Mouse (Mus musculus): Measurements from ENCODE around the gene Coq4.

Coq4 gene

DNA sequence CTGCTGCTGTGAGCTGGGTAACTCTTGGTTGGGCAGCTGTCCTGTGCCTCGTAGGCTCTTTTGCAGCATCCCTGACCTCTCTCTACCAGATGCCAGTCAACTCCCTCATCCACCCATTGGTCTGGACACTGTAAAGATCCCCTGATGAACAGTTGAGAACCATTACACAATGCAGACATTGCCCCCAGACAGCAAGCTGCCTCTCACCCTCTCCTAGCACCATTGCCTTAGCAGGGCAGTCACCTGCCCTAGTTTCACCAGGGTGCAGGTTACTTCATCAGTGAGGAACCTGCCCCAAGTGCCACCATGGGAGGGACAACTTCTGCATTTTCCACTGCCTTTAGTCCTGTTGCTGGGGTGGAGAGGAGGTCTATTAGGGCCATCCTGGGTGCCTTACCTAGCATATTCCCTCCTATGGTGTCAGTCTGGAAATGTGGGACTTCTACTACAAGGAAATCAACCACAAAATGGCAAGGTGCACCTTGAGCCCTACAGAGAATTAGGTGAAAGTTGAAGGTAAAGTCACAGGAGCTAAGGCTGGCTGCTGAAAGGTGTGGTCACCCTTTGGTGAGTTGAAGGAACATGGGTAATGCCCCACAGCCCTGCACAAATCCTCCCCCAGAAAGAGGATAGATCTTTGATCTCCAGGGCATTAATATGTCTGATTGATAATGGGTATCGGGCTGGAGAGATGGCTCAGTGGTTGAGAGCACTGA lies 5.6 kb downstream of the Coq4 start:
- in situ Hi-C loops (cut with MboI, MseI), result no loop called here

DNA sequence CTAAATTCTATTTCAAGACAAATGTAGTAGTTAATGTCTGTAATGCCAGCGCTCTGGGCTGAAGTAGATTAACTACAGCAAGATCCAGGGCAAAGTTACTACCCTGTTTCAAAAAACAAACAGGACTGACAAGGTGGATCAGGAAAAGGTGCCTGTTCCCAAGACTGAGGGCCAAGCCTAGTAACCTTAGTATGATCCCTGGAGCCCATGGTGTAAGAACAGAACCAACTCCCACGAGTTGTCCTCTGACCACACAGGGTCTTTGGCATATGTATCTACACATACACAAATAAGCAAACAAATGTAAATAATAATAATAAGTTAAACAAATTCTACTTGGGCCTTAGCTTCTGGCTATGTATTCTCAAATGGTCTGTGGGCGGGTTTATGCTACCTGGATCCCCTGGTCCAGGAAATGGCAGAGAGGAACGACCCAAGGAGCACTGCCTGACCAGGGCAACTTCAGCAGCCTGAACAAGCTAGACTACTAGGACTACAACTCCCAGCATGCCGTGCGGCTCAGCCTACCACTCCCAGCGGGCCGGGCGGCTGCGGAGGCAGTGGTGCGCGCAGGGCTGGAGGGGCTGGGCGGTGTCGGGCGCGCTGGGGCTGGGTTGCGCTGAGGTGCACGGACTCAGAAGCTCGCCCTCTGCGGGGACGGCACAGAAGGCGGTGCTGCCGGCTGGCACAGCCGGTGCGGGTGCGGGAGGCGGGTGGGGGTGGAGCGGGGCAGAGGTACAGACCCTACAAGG lies 15.0 kb downstream of the Coq4 start, which contains the start of gene Slc27a4:
Slc27a4 (plus strand) TSS at position 560 of the 752 bp plus-strand sequence.
- in situ Hi-C loops (cut with MboI, MseI), result no loop called here

DNA sequence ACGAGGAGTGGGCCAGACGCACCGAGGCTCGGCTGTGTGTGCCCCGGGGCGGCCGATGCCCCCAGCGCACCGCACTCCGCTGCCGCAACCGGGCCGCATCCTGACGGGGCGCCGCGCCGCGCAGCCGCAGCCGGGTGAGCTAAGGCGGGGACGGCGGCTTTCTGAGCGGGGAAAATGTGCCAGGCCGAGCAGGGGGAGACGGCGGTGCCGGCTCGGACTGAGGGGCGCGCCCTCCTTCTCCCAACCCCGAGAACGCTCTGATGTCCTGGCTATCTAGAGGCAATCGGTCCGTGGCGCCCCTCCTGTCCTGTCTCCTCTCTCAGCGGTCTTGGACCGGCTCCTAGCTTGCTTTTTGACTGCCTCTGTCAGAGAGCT lies 15.5 kb downstream of the Coq4 start:
- in situ Hi-C loops (cut with MboI, MseI), result no loop called here

DNA sequence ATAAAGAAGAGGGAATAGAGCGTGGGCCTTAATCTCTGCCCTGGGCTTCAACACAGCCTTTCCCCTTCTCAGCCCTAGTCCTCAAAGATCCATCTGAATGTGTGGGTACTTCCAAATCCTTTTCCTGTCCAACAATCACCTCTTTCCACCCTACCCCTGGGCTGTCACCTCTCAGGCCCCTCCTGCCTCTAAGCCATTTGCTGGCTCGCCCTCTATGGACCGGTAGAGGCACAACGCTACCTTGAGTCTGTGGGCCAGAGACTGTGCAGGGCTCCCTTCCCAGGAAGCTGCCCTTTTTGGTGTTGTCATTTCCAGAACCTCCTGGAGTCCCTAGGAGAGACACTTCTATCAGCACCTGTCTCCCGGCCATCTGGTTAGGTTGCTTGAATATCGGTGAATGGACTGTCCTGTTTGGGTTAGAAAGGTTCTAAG lies 16.1 kb downstream of the Coq4 start:
- in situ Hi-C loops (cut with MboI, MseI), result no loop called here

DNA sequence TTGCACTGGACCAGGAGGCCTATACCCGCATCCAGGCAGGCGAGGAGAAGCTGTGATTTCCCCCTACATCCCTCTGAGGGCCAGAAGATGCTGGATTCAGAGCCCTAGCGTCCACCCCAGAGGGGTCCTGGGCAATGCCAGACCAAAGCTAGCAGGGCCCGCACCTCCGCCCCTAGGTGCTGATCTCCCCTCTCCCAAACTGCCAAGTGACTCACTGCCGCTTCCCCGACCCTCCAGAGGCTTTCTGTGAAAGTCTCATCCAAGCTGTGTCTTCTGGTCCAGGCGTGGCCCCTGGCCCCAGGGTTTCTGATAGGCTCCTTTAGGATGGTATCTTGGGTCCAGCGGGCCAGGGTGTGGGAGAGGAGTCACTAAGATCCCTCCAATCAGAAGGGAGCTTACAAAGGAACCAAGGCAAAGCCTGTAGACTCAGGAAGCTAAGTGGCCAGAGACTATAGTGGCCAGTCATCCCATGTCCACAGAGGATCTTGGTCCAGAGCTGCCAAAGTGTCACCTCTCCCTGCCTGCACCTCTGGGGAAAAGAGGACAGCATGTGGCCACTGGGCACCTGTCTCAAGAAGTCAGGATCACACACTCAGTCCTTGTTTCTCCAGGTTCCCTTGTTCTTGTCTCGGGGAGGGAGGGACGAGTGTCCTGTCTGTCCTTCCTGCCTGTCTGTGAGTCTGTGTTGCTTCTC lies 28.5 kb downstream of the Coq4 start:
- in situ Hi-C loops (cut with MboI, MseI), result loop anchor here in 1 of 2 experiments (5.0 kb wide), 1 partner anchor 41 kb away; no protein-coding TSS in a partner anchor

GRCm38 (mm10) chr2:29817426-29818232 lies 30.3 kb downstream of the Coq4 start:
- in situ Hi-C loops (cut with MboI, MseI), result loop anchor here in 1 of 2 experiments (5.0 kb wide), 1 partner anchor 40 kb away; no protein-coding TSS in a partner anchor

DNA sequence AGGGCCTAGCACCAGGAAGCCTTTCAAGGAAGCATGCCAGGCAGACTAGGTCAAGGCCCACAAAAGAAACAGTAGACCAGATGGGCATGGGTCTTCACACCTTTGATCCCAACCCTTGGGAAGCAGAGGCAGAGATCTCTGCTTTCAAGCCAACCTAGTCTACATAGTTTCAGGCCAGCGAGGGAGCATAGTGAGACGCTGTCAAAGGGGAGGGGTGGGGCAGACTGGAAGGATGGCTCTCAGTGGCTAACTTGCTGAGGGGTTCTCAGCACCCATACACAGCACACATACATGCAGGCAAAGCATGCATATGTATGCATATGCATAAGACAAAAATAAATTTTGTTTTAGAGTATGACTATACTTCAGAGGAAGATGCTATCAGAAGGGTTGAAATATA lies 32.1 kb downstream of the Coq4 start:
- in situ Hi-C loops (cut with MboI, MseI), result loop anchor here in 1 of 2 experiments (5.0 kb wide), 1 partner anchor 38 kb away; no protein-coding TSS in a partner anchor

DNA sequence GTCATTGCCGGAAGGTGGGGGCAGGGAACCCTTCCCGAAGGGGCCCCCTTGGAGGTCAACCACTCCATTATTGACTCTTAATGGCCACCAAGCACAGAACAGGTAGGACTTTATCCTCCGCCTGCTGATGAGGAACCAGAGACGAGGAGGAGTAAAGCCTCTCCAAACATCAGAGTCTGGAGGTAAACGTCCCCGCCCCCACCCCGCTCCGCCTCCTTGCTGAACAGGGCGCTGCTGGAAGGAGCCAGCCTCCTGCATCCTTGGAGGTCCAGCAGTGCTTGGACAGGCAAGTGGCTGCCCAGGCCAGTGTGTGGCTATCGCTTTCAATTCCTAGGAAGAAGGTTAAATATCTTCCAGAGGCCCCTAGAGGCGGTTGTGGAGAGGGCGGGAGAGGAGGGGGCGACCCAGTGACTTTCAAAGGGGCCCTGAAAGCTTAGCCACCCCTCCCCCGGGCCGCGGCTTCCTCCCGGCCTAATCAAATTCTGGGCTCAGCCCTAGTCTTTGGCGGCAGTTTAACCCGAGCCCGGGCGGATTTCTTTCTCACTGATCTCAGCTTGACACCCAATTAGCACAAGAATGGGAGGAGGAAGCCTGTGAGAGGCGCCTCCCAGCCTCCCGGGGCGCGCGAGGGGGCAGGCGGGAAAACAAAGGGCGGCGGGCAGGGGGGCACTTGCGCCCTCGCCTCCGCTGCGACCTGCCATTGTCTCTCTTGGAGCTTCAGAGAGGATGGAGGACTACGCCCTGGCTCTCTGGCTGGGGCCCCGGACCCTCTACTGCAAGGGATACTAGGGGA lies 32.9 kb downstream of the Coq4 start, which contains the start of gene Urm1:
Urm1 (plus strand) TSS at position 51 of the 793 bp plus-strand sequence.
- in situ Hi-C loops (cut with MboI, MseI), result no loop called here

GRCm38 (mm10) chr2:29826318-29826925 lies 39.1 kb downstream of the Coq4 start:
- in situ Hi-C loops (cut with MboI, MseI), result no loop called here

DNA sequence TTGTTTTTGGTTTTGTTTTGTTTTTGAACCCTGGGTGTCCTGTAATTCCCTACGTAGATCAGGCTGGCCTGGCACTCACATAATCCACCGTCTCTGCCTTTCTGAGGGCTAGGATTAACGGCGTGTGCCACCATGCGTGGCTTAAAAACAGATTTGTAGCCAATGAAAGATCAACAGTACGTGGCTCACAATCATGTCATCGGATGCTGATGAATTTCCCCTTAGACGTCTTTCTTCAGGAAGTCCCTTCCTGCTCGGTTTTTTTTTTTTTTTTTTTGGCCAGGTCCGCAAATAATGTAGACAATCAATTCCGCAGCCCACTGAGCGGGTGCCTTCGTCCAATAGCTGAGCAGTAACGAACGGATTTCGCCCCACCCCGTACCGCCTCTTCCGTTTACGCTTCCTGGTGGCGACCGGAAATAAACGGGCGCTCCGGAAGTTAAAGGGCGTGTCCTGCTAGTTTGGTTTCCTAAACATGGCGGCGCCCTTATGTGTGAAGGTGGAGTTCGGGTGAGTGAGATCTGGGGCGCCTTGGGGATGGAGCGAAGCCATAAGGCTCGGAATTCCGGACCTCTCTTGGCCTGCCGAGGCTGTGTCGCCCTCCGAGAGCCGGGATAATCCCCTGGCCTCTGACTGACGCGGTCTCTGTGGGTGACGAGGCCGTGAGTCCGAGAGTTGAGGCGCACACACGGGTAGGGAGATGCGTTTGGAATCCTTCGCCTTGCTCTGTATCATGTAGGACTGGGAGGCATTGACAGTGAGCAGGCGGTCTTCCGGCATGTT lies 39.8 kb downstream of the Coq4 start:
- in situ Hi-C loops (cut with MboI, MseI), result no loop called here

- in situ Hi-C loops (cut with MboI, MseI), result no loop called here
Measured at GRCm38 (mm10) chr2:29827709-29828024, 40.4 kb downstream of the Coq4 start.

DNA sequence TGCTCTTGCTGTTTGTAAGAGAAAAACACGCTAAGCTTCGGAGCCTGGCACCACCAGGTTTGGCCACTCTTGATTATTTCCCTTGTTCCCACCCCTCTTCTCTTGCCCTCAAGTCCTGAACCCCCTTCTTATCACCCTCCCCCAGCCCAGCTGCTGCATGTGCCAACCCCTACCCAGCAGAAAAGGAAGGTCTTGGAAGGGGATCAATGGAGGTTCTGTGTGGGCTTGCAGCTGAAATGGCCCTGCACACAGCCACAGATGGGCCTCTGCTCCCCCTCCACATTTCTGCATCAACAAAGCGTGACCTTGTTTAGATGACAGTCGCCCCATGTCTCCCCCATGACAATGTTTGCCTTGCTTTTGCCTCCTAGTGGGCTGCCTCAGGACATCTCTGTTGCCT lies 43.8 kb downstream of the Coq4 start:
- in situ Hi-C loops (cut with MboI, MseI), result no loop called here

DNA sequence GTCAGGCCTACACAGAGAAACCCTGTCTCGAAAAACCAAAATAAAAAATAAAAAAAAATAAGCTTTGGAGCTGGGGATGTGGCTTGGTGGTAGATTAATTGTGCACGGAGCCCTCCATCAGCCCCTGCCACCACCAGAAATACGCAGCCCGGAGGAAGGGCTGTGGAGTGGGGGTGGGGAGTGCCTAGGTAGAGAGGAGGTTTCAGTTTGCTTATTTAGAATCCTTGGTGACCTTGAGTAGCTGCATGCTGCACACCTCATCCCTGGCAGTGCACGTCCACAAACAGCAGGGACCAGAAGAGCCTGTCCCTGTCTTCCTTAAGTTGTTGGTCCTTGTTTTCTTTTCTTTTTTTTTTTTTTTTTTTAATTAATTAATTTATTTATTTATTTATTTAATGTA lies 46.5 kb downstream of the Coq4 start:
- in situ Hi-C loops (cut with MboI, MseI), result no loop called here

DNA sequence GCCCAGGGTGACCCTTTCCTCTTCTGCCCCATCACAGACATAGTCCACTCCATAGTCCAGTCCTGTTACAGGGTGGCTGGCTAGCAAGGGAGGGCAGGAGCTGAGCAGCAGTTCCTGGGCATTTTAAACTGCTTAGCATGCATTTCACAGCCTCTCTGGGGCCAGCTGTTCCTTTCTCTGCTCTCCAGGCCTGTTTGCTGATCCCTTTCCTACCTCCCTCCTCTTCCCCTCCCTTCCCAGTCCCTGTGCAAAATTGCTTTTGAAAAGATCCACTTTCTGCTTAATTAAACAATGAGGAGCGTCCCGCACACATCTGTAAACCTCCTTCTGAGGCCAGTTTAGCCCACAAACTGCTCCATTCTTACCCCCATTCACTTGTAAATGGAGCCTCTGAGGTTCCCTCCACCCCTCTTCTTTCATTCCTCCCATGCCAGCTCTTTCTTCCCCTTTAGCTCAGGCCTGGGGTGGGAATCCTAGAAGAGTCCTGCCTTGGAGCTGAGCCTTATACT lies 48.2 kb downstream of the Coq4 start:
- in situ Hi-C loops (cut with MboI, MseI), result no loop called here

GRCm38 (mm10) chr2:29839460-29839859 lies 52.2 kb downstream of the Coq4 start:
- in situ Hi-C loops (cut with MboI, MseI), result no loop called here

DNA sequence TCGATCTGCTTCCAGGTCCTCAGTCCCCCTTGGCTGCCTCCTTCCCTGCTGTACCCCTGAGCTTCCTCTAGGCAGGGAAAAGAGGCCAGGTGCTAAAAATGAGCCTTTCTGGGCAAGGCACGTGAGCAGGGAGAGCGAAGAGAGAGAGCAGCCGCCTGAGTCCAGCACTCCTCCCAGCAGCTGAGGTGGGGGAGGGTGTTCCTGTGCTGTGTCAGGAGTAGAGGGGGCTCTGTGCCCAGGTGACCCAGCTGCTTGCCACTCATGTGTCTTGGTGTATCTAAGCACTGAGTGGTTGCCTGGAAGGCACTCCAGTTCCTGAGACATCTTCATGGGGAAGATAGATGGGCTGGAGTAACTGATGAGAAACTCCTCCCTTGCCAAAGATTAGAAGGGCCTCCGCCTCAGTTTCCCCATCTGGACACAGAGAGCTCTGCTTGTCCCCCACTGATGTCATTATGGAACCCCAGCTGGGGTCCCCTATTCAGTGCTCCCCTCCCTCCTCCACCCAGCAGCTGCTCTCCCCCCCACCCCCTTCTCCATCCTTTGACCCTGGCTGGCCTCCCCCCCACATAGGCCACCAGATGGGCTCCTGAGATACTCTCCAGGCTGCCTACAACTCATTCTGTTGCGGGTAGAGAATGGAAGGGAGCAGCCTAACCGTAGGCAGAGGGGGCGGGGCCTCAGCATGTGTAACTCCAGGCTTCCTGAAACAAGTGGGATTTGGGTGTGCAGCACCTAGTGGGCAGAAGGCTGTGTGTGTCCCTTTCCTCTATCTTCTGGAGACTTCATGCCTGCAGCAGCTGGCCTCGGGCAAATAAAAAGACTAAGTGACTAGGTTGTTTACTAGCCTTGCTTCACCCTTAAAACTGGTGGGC lies 56.2 kb downstream of the Coq4 start:
- in situ Hi-C loops (cut with MboI, MseI), result no loop called here

DNA sequence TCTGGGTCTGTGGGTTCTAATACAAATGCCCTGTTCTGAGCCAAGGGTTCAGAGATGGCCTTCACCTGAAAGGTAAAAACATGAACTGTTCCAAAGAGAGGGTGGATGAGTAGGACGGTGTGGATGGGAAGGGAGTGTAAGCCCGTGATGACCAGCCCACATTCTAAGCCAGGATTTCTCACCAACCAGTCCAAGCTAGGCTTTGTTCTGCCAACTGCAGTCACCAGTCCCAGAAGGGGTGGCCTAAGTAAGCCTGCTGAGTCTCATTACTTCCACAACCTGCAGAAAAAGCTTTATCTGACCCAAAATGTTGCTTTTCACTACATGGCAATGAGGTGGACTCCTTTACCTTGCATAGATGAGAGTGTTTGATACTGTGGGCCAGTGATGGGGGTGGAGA lies 56.8 kb downstream of the Coq4 start:
- in situ Hi-C loops (cut with MboI, MseI), result no loop called here

GRCm38 (mm10) chr2:29844661-29845060 lies 57.4 kb downstream of the Coq4 start:
- in situ Hi-C loops (cut with MboI, MseI), result no loop called here
